Mouse (Mus musculus): Measurements from ENCODE around the gene Mif4gd.

DNA sequence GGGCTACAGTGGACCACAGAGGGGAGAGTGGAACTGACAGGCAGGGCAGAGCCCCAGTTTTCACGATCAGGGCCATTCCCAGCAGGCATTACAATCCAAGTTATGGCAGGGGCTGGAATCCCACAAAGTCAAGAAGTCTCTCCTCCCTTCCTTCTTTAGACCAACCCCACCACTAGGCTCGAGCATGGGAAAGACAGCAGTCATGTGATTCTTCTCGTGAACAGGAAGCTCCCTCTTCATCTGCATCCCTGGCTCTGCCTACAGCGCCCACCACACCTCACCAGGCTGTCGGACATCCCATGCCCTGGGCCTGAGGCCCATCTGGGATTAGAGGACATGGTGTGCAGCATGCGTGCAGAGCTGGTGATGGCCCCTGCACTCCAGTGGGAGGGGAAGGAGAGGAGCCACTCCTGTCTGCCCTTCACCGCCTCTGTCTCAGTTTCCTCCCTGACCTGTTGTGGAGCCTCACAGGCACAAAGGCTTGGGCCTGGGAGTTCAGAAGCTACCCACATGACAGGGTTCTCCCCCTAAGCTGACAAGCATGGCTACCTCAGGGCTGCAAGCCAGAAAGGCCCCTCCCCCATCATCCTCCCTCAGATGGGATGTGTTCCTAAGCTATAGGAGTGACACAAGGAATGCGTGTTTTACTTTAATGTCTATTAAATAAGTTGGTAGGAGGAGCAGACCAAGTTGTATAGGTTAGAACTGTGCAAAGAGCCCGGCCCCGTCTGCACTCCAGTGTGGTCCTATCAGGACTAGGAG is 1.8 kb upstream of the Mif4gd start:
- TF ChIP-seq EP300 (IDR thresholded peaks at IDR 0.05; ENCODE audit: low read depth) (no peak), CTCF (IDR thresholded peaks at IDR 0.05; ENCODE audit: low read depth) (no peak)
